Mouse (Mus musculus): ENCODE data around the gene Hip1. TPM values are rescaled to one million over a fixed set of nuclear protein-coding genes. Genes with fewer than 3 reads are reported as not detected.

Gene Hip1
- total and polyA plus RNA-seq, 3 experiments, result 0.38 TPM; not detected in 2

DNA sequence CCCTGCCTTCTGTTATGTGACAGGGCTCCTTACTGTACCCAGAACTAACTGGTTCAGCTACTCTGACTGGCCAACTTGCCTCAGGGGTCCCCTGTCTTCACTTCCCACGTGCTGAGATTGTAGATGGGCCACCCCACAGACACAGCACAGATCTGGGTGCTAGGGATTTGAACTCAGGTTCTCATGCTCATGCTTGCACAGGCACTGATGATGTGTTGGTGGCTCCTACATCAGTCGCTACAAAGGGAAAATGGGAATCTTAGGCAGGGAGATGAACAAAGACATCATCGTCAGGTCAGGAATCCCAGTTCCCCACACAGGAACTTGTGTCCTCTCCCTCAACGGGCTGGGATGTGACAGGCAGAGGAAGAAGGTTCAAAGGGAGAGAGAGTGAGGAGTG lies 31.1 kb upstream of the Hip1 start:
- Histone ChIP-seq H3K36me3 (replicated peaks) (no peaks in the 10 kb centered on the region), H3K9me3 (replicated peaks) (no peaks in the 10 kb centered on the region), H3K4me1 (ENCODE audit: insufficient read depth, low read depth, low read length) (no peaks in the 10 kb centered on the region), H3K27me3 (ENCODE audit: insufficient read depth, low read length) (no peaks in the 10 kb centered on the region), H3K4me3 (ENCODE audit: low read depth, low read length) (no peak overlapping the region)
- TF ChIP-seq TAL1 (conservative IDR thresholded peaks at IDR 0.05; ENCODE audit: low read depth, low read length), result no peak
- TF ChIP-seq GATA1 (IDR thresholded peaks at IDR 0.05; ENCODE audit: borderline replicate concordance, low read length), result no peak
- TF ChIP-seq GATA2 (IDR thresholded peaks at IDR 0.05; ENCODE audit: borderline replicate concordance, low read depth, low read length), result no peak
- DNase-seq (ENCODE audit: low spot score), result no peak
- ATAC-seq (ENCODE audit: extremely low read depth, insufficient number of reproducible peaks, low FRiP score, poor library complexity, severe bottlenecking), result no peak

GRCm38 (mm10) chr5:135573006-135573405 lies 28.1 kb upstream of the Hip1 start, which contains the start of gene Ccl24:
Ccl24 (minus strand) TSS chr5:135573049.
- no peak within 1 kb of the TSS for H3K4me3 ChIP-seq (ENCODE audit: low read depth, low read length)
- TF ChIP-seq GATA1 (IDR thresholded peaks at IDR 0.05; ENCODE audit: borderline replicate concordance, low read length) (no peak), CTCF (IDR thresholded peaks at IDR 0.05; ENCODE audit: low read depth, low read length) (no peak), POLR2AphosphoS5 (IDR thresholded peaks at IDR 0.05; ENCODE audit: insufficient replicate concordance, low read depth, low read length) (no peak), GATA2 (IDR thresholded peaks at IDR 0.05; ENCODE audit: borderline replicate concordance, low read depth, low read length) (no peak), TAL1 (conservative IDR thresholded peaks at IDR 0.05; ENCODE audit: low read depth, low read length) (no peak)
- no peaks in the 10 kb centered on the region for H3K4me1 ChIP-seq (ENCODE audit: insufficient read depth, low read depth, low read length)
- no peaks in the 10 kb centered on the region for H3K36me3 ChIP-seq (replicated peaks)
- DNase-seq (ENCODE audit: low spot score), result no peak
- no peak for ATAC-seq (ENCODE audit: extremely low read depth, insufficient number of reproducible peaks, low FRiP score, poor library complexity, severe bottlenecking)
- H3K9me3 ChIP-seq (replicated peaks), result no peaks in the 10 kb centered on the region
- no peaks in the 10 kb centered on the region; the same call in 1 of the 2 replicates for H3K27me3 ChIP-seq (ENCODE audit: insufficient read depth, low read length)

DNA sequence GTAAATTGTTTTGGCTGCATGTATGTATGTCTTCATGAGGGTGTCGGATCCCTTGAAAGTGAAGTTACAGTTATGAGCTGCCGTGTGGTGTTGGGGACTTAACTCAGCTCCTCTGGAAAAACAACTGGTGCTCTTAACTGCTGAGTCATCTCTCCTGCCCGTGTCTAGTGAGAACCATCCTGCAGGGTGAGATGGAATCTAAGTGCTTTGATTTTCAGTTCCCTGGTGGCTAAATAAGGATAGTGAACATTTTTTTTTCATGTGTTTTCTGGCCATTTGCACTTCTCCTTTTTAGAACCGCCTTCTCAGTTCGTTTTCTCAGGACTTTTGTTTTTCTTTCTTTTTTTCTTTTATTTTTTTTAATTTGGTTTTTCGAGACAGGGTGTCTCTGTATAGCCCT lies 23.8 kb upstream of the Hip1 start:
- TF ChIP-seq CTCF (IDR thresholded peaks at IDR 0.05; ENCODE audit: low read depth, low read length), result no peak
- no peak for TF ChIP-seq GATA2 (IDR thresholded peaks at IDR 0.05; ENCODE audit: borderline replicate concordance, low read depth, low read length)
- TF ChIP-seq TAL1 (conservative IDR thresholded peaks at IDR 0.05; ENCODE audit: low read depth, low read length), result no peak
- no peak for TF ChIP-seq GATA1 (IDR thresholded peaks at IDR 0.05; ENCODE audit: borderline replicate concordance, low read length)
- no peak for TF ChIP-seq POLR2AphosphoS5 (IDR thresholded peaks at IDR 0.05; ENCODE audit: insufficient replicate concordance, low read depth, low read length)
- ATAC-seq (ENCODE audit: extremely low read depth, insufficient number of reproducible peaks, low FRiP score, poor library complexity, severe bottlenecking) (no peak), DNase-seq (ENCODE audit: low spot score) (no peak)
- Histone ChIP-seq H3K4me3 (ENCODE audit: low read depth, low read length) (no peak overlapping the region), H3K27me3 (ENCODE audit: insufficient read depth, low read length) (no peaks in the 10 kb centered on the region; the same call in 1 of the 2 replicates), H3K36me3 (replicated peaks) (no peaks in the 10 kb centered on the region), H3K9me3 (replicated peaks) (no peaks in the 10 kb centered on the region), H3K4me1 (ENCODE audit: insufficient read depth, low read depth, low read length) (no peaks in the 10 kb centered on the region)

DNA sequence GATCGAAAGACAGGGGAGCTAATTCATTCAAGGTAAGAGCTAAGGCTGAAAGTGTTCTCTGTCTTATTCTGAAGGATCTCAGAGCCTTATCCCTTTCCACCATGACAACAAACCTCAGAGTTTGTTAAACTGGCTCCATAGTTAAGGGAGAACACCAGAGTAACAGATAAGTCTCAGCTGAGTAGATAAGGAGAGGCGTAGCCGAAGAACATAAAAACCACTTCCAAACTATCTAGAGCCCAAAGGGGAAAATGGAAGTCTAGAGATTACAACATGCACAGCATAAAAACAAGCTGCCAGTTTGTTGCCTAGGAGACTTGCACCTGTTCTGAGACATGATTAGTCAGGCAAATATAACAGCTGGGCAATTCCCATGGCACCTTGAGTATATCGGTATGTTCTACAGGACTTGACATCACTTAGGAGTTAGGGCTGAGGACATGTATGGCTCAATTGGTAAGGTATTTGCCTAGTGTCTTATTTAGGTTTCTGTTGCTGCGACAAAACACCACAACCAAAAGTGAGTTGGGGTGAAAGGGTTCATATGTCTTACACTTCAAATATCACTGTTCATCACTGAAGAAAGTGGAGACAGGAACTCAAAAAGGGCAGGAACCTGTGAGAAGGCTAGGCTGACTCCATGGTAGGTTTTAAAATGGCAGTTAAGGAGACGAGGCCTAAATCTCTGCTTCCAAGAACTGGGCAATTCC lies 22.8 kb upstream of the Hip1 start:
- no peaks in the 10 kb centered on the region for H3K4me1 ChIP-seq (ENCODE audit: insufficient read depth, low read depth, low read length)
- ATAC-seq (ENCODE audit: extremely low read depth, insufficient number of reproducible peaks, low FRiP score, poor library complexity, severe bottlenecking), result no peak
- H3K9me3 ChIP-seq (replicated peaks), result no peaks in the 10 kb centered on the region
- no peaks in the 10 kb centered on the region; the same call in 1 of the 2 replicates for H3K27me3 ChIP-seq (ENCODE audit: insufficient read depth, low read length)
- no peak for DNase-seq (ENCODE audit: low spot score)
- H3K4me3 ChIP-seq (ENCODE audit: low read depth, low read length), result no peak overlapping the region
- no peak for TF ChIP-seq POLR2AphosphoS5 (IDR thresholded peaks at IDR 0.05; ENCODE audit: insufficient replicate concordance, low read depth, low read length)
- no peak for TF ChIP-seq GATA2 (IDR thresholded peaks at IDR 0.05; ENCODE audit: borderline replicate concordance, low read depth, low read length)
- no peak for TF ChIP-seq TAL1 (conservative IDR thresholded peaks at IDR 0.05; ENCODE audit: low read depth, low read length)
- no peak for TF ChIP-seq CTCF (IDR thresholded peaks at IDR 0.05; ENCODE audit: low read depth, low read length)
- TF ChIP-seq GATA1 (IDR thresholded peaks at IDR 0.05; ENCODE audit: borderline replicate concordance, low read length), result no peak
- H3K36me3 ChIP-seq (replicated peaks), result no peaks in the 10 kb centered on the region

DNA sequence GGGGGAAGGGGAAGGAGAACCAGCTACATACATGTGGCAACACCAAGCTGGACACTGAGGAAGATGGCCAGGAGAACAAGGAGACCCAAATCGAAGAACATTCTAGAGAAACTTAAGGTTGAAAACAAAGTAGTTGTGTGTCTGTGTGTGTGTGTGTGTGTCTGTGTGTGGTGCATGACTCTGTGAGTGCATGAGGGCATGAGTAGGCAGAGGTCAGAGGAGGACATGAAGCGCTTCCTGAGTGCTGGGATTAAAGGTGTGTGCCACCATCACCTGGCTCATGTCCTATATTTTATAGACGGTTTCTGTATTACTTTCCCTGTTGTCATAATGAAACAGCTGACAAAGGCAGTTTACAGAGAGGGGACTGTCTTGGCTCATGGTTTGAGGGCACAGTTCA lies 18.5 kb upstream of the Hip1 start, which contains the start of gene Ccl26:
TSS of gene Ccl26 (minus strand) at position 101 of the 400 bp plus-strand sequence.
- no peak for ATAC-seq (ENCODE audit: extremely low read depth, insufficient number of reproducible peaks, low FRiP score, poor library complexity, severe bottlenecking)
- H3K4me1 ChIP-seq (ENCODE audit: insufficient read depth, low read depth, low read length), result no peaks in the 10 kb centered on the region
- TF ChIP-seq TAL1 (conservative IDR thresholded peaks at IDR 0.05; ENCODE audit: low read depth, low read length) (no peak), GATA1 (IDR thresholded peaks at IDR 0.05; ENCODE audit: borderline replicate concordance, low read length) (no peak), CTCF (IDR thresholded peaks at IDR 0.05; ENCODE audit: low read depth, low read length) (no peak), GATA2 (IDR thresholded peaks at IDR 0.05; ENCODE audit: borderline replicate concordance, low read depth, low read length) (no peak), POLR2AphosphoS5 (IDR thresholded peaks at IDR 0.05; ENCODE audit: insufficient replicate concordance, low read depth, low read length) (no peak)
- H3K27me3 ChIP-seq (ENCODE audit: insufficient read depth, low read length), result no peaks in the 10 kb centered on the region
- H3K4me3 ChIP-seq (ENCODE audit: low read depth, low read length), result no peak within 1 kb of the TSS
- H3K9me3 ChIP-seq (replicated peaks), result no peaks in the 10 kb centered on the region
- H3K36me3 ChIP-seq (replicated peaks), result no peaks in the 10 kb centered on the region
- no peak for DNase-seq (ENCODE audit: low spot score)

- Histone ChIP-seq H3K4me1 (ENCODE audit: insufficient read depth, low read depth, low read length) (no peaks in the 10 kb centered on the region), H3K9me3 (replicated peaks) (no peaks in the 10 kb centered on the region), H3K36me3 (replicated peaks) (no peaks in the 10 kb centered on the region), H3K4me3 (ENCODE audit: low read depth, low read length) (no peak overlapping the region), H3K27me3 (ENCODE audit: insufficient read depth, low read length) (peaks cover 3% of the 10 kb centered on the region; the same call in 1 of the 2 replicates)
- ATAC-seq (ENCODE audit: extremely low read depth, insufficient number of reproducible peaks, low FRiP score, poor library complexity, severe bottlenecking) (no peak), DNase-seq (ENCODE audit: low spot score) (no peak)
- TF ChIP-seq GATA1 (IDR thresholded peaks at IDR 0.05; ENCODE audit: borderline replicate concordance, low read length), result no peak
- TF ChIP-seq GATA2 (IDR thresholded peaks at IDR 0.05; ENCODE audit: borderline replicate concordance, low read depth, low read length), result no peak
- TF ChIP-seq TAL1 (conservative IDR thresholded peaks at IDR 0.05; ENCODE audit: low read depth, low read length), result no peak
- TF ChIP-seq POLR2AphosphoS5 (IDR thresholded peaks at IDR 0.05; ENCODE audit: insufficient replicate concordance, low read depth, low read length), result no peak
- TF ChIP-seq CTCF (IDR thresholded peaks at IDR 0.05; ENCODE audit: low read depth, low read length), result no peak
Observed at GRCm38 (mm10) chr5:135557671-135558070, 12.8 kb upstream of the Hip1 start.
